Comparison of ENCODE assay signal across 26 mouse cellular contexts in the genomic region with DNA sequence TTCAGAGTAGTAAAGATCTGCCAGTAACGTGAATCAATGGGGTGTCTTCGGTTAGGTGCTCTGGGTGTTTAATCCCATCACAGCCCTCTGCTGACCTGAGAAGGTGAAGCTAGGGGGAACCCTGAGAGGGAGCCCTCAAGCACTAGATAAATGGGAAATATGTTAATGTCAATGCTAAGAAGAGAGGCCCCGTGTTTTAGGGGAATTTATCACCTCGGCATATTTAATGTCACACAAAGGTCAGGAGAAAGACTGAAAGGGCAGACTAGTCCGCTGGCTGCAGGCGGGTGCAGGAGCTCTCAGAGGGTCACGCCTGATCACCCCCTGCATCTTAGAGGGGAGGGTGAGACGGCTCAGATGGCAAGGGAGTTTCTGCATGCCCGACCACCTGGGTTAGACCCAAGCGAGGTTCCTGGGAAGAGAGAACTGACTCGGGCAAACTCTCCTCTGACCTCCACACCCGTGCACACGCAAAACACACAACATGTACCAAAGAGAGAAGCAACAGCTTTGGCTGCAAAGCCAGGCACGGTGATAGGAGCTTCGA.
DNase-seq lines count a peak whose midpoint lies in the region; ATAC-seq and TF ChIP-seq lines count a peak whose summit lies in the region.
"Had no signal": no experiment of that assay in that cellular context is flagged by ENCODE, and none has a peak within 500 bp of the region (broad histone marks: within the 10 kb centered on the region; RNA-seq: fewer than 3 reads in every experiment).

No protein-coding gene starts in this region.

- peak; percentile 89 for ATAC-seq in kidney, embryonic 16.5 days (ENCODE audit: low FRiP score, low TSS enrichment)
- ATAC-seq in CD4-positive, CD25-positive, alpha-beta regulatory T cell, adult 4 months, result peak; percentile 60
- ATAC-seq: forebrain, embryonic 16.5 days; intestine, embryonic 15.5 days; Patski had no signal

- H3K36me3 ChIP-seq in kidney, embryonic 16.5 days (ENCODE audit: insufficient read depth, low read length), result no peaks in the 10 kb centered on the region
- H3K36me3 ChIP-seq in E14TG2a.4 (ENCODE audit: insufficient read depth, low read length), result no peaks in the 10 kb centered on the region
- H3K36me3 ChIP-seq in limb, embryonic 10.5 days, result no peaks in the 10 kb centered on the region
- H3K36me3 ChIP-seq: embryonic facial prominence, embryonic 10.5 days; embryonic facial prominence, embryonic 13.5 days; forebrain, embryonic 12.5 days; G1E; hindbrain, embryonic 12.5 days; hindbrain, embryonic 15.5 days; intestine, embryonic 15.5 days had no signal

- no peak overlapping the region for H3K27ac ChIP-seq in kidney, embryonic 16.5 days (ENCODE audit: low read length)
- H3K27ac ChIP-seq in limb, embryonic 10.5 days, result 0 out of 2 replicates have a peak overlapping the region, but pooled peaks have one; percentile 42
- H3K27ac ChIP-seq: embryonic facial prominence, embryonic 10.5 days; embryonic facial prominence, embryonic 13.5 days; forebrain, embryonic 12.5 days; hindbrain, embryonic 12.5 days; hindbrain, embryonic 15.5 days; intestine, embryonic 15.5 days had no signal

- H3K4me1 ChIP-seq in kidney, embryonic 16.5 days (ENCODE audit: insufficient read depth, low read length), result peaks cover 13% of the 10 kb centered on the region
- H3K4me1 ChIP-seq in E14TG2a.4 (replicated peaks; ENCODE audit: low read depth, low read length), result no peaks in the 10 kb centered on the region; the same call in 1 of the 2 replicates
- H3K4me1 ChIP-seq in limb, embryonic 10.5 days, result peaks cover 16% of the 10 kb centered on the region; the same call in 1 of the 2 replicates
- H3K4me1 ChIP-seq: embryonic facial prominence, embryonic 13.5 days; forebrain, embryonic 12.5 days; hindbrain, embryonic 15.5 days; intestine, embryonic 15.5 days had no signal

- no peak for DNase-seq in kidney, adult 9 months
- DNase-seq in limb, embryonic 10.5 days (ENCODE audit: low spot score), result peak; percentile 27
- DNase-seq in cerebellum, adult 9-11 months, result no peak
- DNase-seq in heart, adult 18-20 months, result no peak
- DNase-seq: adrenal gland, postnatal 10 days; adrenal gland, postnatal 36 days; cerebellum, adult 18-20 months; cerebellum, adult 9-10 months; cerebellum, postnatal 36 days; embryo, embryonic 11 days; gastrocnemius, postnatal 10 days; gastrocnemius, postnatal 36 days had no signal

- 31% methylated on average over 15 of the region's 15 CpGs for WGBS in kidney, embryonic 16.5 days
- WGBS in limb, embryonic 10.5 days, result 59% methylated on average over 15 of the region's 15 CpGs

- H3K4me2 ChIP-seq in kidney, embryonic 16.5 days (replicated peaks; ENCODE audit: low read depth, low read length), result no peak overlapping the region
- H3K4me2 ChIP-seq: embryonic facial prominence, embryonic 13.5 days; forebrain, embryonic 12.5 days; heart, embryonic 11.5 days; hindbrain, embryonic 12.5 days; hindbrain, embryonic 15.5 days; intestine, embryonic 15.5 days had no signal

- no peaks in the 10 kb centered on the region for H3K27me3 ChIP-seq in kidney, embryonic 16.5 days (ENCODE audit: insufficient read depth, low read length)
- H3K27me3 ChIP-seq in E14TG2a.4 (ENCODE audit: insufficient read depth, low read length), result no peaks in the 10 kb centered on the region
- no peaks in the 10 kb centered on the region for H3K27me3 ChIP-seq in limb, embryonic 10.5 days (ENCODE audit: low read depth, poor library complexity, severe bottlenecking)
- H3K27me3 ChIP-seq: embryonic facial prominence, embryonic 13.5 days; forebrain, embryonic 12.5 days; hindbrain, embryonic 12.5 days; hindbrain, embryonic 15.5 days; intestine, embryonic 15.5 days; Patski had no signal

- H3K4me3 ChIP-seq in kidney, embryonic 16.5 days (ENCODE audit: low read length), result no peak overlapping the region
- H3K4me3 ChIP-seq in E14TG2a.4 (replicated peaks; ENCODE audit: low read length), result peak overlapping the region; percentile 56
- no peak overlapping the region for H3K4me3 ChIP-seq in limb, embryonic 10.5 days
- H3K4me3 ChIP-seq: embryonic facial prominence, embryonic 10.5 days; embryonic facial prominence, embryonic 13.5 days; erythroblast, embryonic 14.5 days; forebrain, embryonic 12.5 days; hindbrain, embryonic 12.5 days; hindbrain, embryonic 15.5 days; intestine, embryonic 15.5 days had no signal

- no peak for TF ChIP-seq CTCF in E14TG2a.4 (conservative IDR thresholded peaks at IDR 0.05; ENCODE audit: low read length)

- H3K9me3 ChIP-seq in kidney, embryonic 16.5 days (ENCODE audit: low read length), result no peaks in the 10 kb centered on the region
- no peaks in the 10 kb centered on the region for H3K9me3 ChIP-seq in E14TG2a.4 (ENCODE audit: low read length)
- H3K9me3 ChIP-seq in limb, embryonic 10.5 days (replicated peaks), result no peaks in the 10 kb centered on the region
- H3K9me3 ChIP-seq: embryonic facial prominence, embryonic 10.5 days; embryonic facial prominence, embryonic 13.5 days; forebrain, embryonic 12.5 days; hindbrain, embryonic 12.5 days; hindbrain, embryonic 15.5 days; intestine, embryonic 15.5 days had no signal

- H3K9ac ChIP-seq in kidney, embryonic 16.5 days (replicated peaks; ENCODE audit: low read length), result no peak overlapping the region
- H3K9ac ChIP-seq: embryonic facial prominence, embryonic 13.5 days; forebrain, embryonic 12.5 days; hindbrain, embryonic 12.5 days; hindbrain, embryonic 15.5 days; intestine, embryonic 15.5 days had no signal
